Mouse (Mus musculus): ENCODE measurements around the gene Olfr1110. TPM values are rescaled to one million over a fixed set of nuclear protein-coding genes. Genes with fewer than 3 reads are reported as not detected.
"Not testable (repeated sequence)": the region's sequence is repeated elsewhere in the genome, so short reads cannot be mapped to it uniquely, and the experiment has no call there.

Gene Olfr1110
- total RNA-seq (2021) = not detected

DNA sequence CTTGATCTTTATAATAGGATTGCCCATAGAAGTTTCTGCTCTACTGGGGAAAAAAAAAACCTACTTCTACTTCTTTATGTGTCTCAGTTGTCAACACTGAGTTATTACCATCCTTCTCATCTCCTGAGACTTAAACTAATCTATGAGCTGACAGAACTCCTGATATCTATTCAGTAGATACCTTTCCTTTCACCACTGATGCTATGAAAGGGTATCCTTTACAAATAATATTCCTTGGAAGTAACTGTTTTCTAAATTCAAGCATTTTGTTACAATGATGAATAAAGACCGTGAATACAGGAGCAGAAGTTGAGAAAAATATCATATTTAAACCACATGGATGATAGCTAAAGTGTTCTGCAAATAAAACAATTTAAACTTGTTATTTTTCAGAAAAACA, at the start of gene Olfr1110:
TSS of gene Olfr1110 (minus strand) at position 101 of the 400 bp plus-strand sequence.
- intact Hi-C loops (cut with DNase I) = no loop called here
- no peak for DNase-seq

DNA sequence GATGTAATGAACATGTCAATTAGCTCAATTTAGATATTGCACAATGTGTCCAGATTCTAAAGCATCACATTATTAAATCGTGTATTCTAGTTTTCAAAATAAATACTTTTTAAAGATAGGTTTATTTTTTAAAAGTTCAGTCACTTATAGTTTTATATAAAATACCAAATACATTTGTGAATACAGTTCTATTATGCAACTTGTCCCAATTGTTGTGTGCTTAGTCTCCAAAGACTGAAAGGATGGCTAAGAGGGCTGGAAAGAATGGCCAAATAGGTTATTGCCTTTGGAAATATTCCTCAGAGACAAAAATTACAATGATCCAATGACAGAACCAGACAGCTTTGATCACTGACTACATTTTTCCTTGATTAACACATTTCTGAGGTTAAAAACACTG, 47.4 kb upstream of the Olfr1110 start, which contains the start of gene Olfr1112:
TSS of gene Olfr1112 (plus strand) at position 301 of the 400 bp plus-strand sequence.
- intact Hi-C loops (cut with DNase I) = no loop called here
- DNase-seq = no peak

DNA sequence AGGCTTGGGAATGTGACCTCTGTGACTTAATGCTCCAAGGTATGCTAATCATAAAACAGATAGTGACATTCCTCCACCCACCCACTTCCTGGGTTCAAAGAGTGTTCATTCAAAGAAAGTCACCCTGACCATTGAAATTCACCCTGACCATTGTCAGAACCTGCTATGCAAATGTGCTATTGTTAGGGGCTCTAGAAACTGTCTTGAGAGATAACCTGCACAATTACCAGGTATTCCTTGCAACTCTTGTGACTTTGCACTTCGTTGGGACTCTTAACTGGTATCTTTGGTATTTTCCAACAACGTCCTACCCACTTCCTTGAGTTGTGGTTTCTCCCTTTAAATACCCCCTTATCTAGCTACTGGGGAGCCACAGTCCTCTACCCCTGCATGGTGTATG, 27.6 kb upstream of the Olfr1110 start:
- intact Hi-C loops (cut with DNase I) = not testable (repeated sequence)

DNA sequence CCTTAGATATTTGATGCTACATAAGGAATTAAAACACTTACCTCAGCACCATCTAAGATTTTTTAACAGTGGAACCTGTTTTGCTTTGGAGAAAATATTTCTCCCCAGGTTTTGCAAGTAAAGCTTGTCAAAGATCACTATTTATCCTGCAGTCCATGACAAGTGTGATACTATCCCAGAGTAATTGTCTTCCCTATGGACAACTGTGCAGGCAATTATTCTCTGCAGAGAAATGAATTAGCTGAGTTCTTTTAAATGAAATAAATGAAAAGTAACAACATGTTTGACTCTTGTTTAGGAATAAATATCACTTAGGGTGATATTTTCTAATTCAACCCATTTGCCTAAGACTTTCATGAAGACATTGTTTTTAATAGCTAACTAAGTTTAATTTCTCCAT, 12.4 kb upstream of the Olfr1110 start, which contains the start of gene Olfr1111:
TSS of gene Olfr1111 (minus strand) at position 101 of the 400 bp plus-strand sequence.
- DNase-seq = no peak
- intact Hi-C loops (cut with DNase I) = no loop called here

More for the DNA sequence above, 27.6 kb upstream of the Olfr1110 start:
- not testable (repeated sequence) for DNase-seq

DNA sequence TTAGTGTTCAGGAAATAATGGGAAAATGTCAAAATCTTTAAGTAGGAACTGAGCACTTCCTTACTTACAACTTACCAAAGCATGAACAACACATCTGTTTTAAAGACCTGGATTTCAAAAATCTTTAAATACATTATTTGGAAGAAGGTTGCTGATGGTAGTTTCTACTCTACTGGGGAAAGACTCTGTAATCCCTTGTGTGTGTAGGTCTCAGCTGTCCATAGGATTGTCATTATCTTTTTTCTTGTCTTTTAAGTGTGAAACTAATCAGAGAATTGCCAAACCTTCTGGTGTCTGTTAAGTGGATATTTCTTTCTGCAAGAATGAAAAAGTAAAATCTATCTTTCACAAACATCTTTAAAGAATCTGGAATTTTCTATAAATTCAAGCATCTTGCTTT, 25.6 kb downstream of the Olfr1110 start, which contains the start of gene Olfr259:
TSS of gene Olfr259 (minus strand) at position 101 of the 400 bp plus-strand sequence.
- intact Hi-C loops (cut with DNase I) = no loop called here
- DNase-seq = no peak

DNA sequence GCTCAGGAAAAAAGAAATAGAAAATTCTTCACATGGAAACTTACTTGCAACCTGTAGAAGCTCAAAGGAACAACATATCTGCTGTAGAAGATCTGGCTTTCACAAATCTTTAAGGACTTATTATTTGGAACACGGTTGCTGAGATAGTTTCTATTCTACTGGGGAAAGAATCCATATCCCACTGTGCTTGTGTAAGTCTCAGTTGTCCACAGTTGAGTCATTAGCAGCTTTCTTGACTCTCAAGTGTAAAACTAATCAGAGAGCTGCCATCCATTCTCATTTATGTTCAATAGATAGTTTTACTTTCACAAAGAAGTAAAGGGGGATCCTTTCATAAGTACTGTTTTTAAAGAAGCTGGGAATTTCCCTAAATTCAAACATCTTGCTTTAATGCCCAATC, 44.2 kb downstream of the Olfr1110 start, which contains the start of gene Olfr1109:
TSS of gene Olfr1109 (minus strand) at position 101 of the 400 bp plus-strand sequence.
- intact Hi-C loops (cut with DNase I) = no loop called here
- DNase-seq = no peak

Other genes starting within 250 kb of the Olfr1110 start
- not detected for gene Olfr1097, start 248.1 kb downstream of the Olfr1110 start, total RNA-seq (2021)
- gene Olfr1098, start 215.8 kb downstream of the Olfr1110 start, total RNA-seq (2021) = not detected
- gene Olfr1099, start 179.6 kb downstream of the Olfr1110 start, total RNA-seq (2021) = not detected
- gene Olfr1100, start 160.3 kb downstream of the Olfr1110 start, total RNA-seq (2021) = not detected
- gene Olfr1101, start 149.1 kb downstream of the Olfr1110 start, total RNA-seq (2021) = not detected
- not detected for gene Olfr1102, start 141.9 kb downstream of the Olfr1110 start, total RNA-seq (2021)
- gene Olfr1104, start 113.2 kb downstream of the Olfr1110 start, total RNA-seq (2021) = not detected
- gene Olfr1105, start 103.8 kb downstream of the Olfr1110 start, total RNA-seq (2021) = not detected
- gene Olfr1106, start 88.0 kb downstream of the Olfr1110 start, total RNA-seq (2021) = not detected
- not detected for gene Olfr1107, start 64.5 kb downstream of the Olfr1110 start, total RNA-seq (2021)
- gene Olfr1109, start 44.3 kb downstream of the Olfr1110 start, total RNA-seq (2021) = not detected
- gene Olfr259, start 25.7 kb downstream of the Olfr1110 start, total RNA-seq (2021) = not detected
- gene Olfr1111, start 12.3 kb upstream of the Olfr1110 start, total RNA-seq (2021) = not detected
- not detected for gene Olfr1112, start 47.5 kb upstream of the Olfr1110 start, total RNA-seq (2021)
- not detected for gene Olfr1113, start 68.7 kb upstream of the Olfr1110 start, total RNA-seq (2021)
- gene Olfr1115, start 107.7 kb upstream of the Olfr1110 start, total RNA-seq (2021) = not detected
- gene Olfr1116, start 127.2 kb upstream of the Olfr1110 start, total RNA-seq (2021) = not detected
- not detected for gene Olfr1118, start 167.3 kb upstream of the Olfr1110 start, total RNA-seq (2021)
- not detected for gene Olfr1120, start 214.5 kb upstream of the Olfr1110 start, total RNA-seq (2021)
- not detected for gene Olfr1121, start 229.6 kb upstream of the Olfr1110 start, total RNA-seq (2021)
- under 1 TPM; 0.08 TPM for gene Olfr1122, start 245.5 kb upstream of the Olfr1110 start, total RNA-seq (2021)

All from left cerebral cortex, postnatal 4 days (tissue).